Mouse (Mus musculus): ENCODE results near the gene Olig1.

Olig1 gene

GRCm38 (mm10) chr16:91309872-91310271 is 40.3 kb downstream of the Olig1 start:
- no peak for DNase-seq (ENCODE audit: low spot score)

- DNase-seq (ENCODE audit: low spot score): no peak
These were observed 43.3 kb downstream of the Olig1 start for GRCm38 (mm10) chr16:91312921-91313320.

- DNase-seq (ENCODE audit: low spot score): peak; percentile 65
These were observed 44.7 kb downstream of the Olig1 start for GRCm38 (mm10) chr16:91314114-91314775.

- DNase-seq (ENCODE audit: low spot score): no peak
These were observed 50.6 kb downstream of the Olig1 start for GRCm38 (mm10) chr16:91320191-91320590.

GRCm38 (mm10) chr16:91320608-91321007 is 51.0 kb downstream of the Olig1 start:
- no peak for DNase-seq (ENCODE audit: low spot score)

Measured in ovary, postnatal 36 days (tissue).